Mouse (Mus musculus): ENCODE results near the gene Abcc8. TPM values are rescaled to one million over a fixed set of nuclear protein-coding genes. Genes with fewer than 3 reads are reported as not detected.

Abcc8 gene
- total RNA-seq, 1 experiment, result 0.62 TPM

DNA sequence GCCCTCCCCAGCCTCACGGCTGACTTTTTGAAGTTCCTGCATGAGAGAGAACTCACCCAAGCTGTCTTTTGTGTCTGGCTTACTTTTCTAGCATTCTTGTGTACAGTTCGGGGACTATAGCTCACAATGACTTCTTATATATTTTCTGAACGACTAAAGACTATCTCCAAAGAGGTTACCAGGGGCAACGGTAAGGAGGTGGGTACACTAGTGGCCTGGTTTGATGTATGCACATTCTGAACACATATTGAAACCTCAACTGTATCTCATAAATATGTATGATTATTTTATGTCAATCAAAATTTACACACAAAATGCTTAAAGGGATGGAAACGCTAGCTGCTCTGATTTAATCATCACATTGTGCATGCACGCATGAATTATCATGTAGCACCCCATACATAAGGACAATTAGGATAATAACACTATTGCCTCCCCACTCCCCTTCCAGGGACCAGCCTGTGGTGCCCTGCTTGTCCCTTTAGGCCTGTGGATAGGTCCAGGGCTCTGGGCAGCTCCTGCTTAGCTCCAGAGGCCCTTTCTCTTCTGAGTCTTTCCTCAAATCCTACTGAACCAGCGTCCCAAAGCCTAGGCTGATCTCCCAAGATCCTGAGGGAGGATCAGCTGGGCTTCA, 33.0 kb downstream of the Abcc8 start:
- Histone ChIP-seq H3K27ac (ENCODE audit: insufficient read depth, low read depth, low read length, poor library complexity, severe bottlenecking) (no peak overlapping the region), H3K4me3 (ENCODE audit: insufficient read depth in 1 of 2, low read depth in 1 of 2, low read length in 2 of 2, poor library complexity in 1 of 2, severe bottlenecking in 1 of 2) (no peak overlapping the region), H3K9me3 (ENCODE audit: control insufficient read depth, insufficient read depth, low read depth, low read length) (no peaks in the 10 kb centered on the region), H3K36me3 (ENCODE audit: control insufficient read depth, insufficient read depth, low read length, poor library complexity, severe bottlenecking) (no peaks in the 10 kb centered on the region), H3K4me1 (ENCODE audit: control insufficient read depth in 2 of 2, insufficient read depth in 2 of 2, low read length in 2 of 2, poor library complexity in 1 of 2) (no peaks in the 10 kb centered on the region), H3K9ac (ENCODE audit: insufficient read depth, low read depth, low read length, poor library complexity, severe bottlenecking) (no peak overlapping the region)
- DNase-seq (ENCODE audit: low read depth, low spot score), result no peak
- in situ Hi-C loops (cut with MboI; ENCODE audit: low sequenced_read_pairs in 2 of 2, unreplicated experiment in 2 of 2), result no loop called here
- TF ChIP-seq MAFK (IDR thresholded peaks at IDR 0.05; ENCODE audit: insufficient read depth, low read depth, low read length), result no peak
- TF ChIP-seq ZNF384 (IDR thresholded peaks at IDR 0.05; ENCODE audit: low read depth, low read length), result no peak
- TF ChIP-seq ZC3H11A (IDR thresholded peaks at IDR 0.05; ENCODE audit: borderline replicate concordance, low read depth, low read length), result no peak
- no peak for TF ChIP-seq CHD2 (IDR thresholded peaks at IDR 0.05; ENCODE audit: low read depth, low read length)
- TF ChIP-seq HCFC1 (IDR thresholded peaks at IDR 0.05; ENCODE audit: borderline replicate concordance, insufficient read depth, low read length), result no peak

DNA sequence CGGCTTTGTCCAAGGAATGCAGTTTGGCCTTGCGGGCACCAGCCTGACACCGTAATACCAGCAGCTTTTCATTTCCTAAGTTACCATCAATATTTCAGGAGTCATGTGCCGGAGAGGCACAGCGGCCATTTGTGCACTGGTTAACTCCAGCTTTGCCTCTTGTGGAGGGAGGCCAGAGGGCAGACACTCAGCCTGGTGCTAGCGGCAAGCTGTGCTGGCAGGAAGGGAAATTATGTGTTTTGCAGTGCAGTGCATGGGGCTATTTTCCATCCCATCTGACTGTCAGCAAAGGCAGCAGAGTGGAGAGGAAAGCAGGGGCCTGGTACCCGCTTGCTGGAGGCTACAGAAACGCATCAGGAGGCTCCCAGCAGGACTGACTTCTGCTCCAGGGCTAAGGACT, 35.8 kb downstream of the Abcc8 start:
- no peak for DNase-seq (ENCODE audit: low read depth, low spot score)
- no peak overlapping the region for H3K4me3 ChIP-seq (ENCODE audit: insufficient read depth in 1 of 2, low read depth in 1 of 2, low read length in 2 of 2, poor library complexity in 1 of 2, severe bottlenecking in 1 of 2)
- no peaks in the 10 kb centered on the region for H3K9me3 ChIP-seq (ENCODE audit: control insufficient read depth, insufficient read depth, low read depth, low read length)
- H3K36me3 ChIP-seq (ENCODE audit: control insufficient read depth, insufficient read depth, low read length, poor library complexity, severe bottlenecking), result no peaks in the 10 kb centered on the region
- no peak overlapping the region for H3K27ac ChIP-seq (ENCODE audit: insufficient read depth, low read depth, low read length, poor library complexity, severe bottlenecking)
- H3K9ac ChIP-seq (ENCODE audit: insufficient read depth, low read depth, low read length, poor library complexity, severe bottlenecking), result no peak overlapping the region
- H3K4me1 ChIP-seq (ENCODE audit: control insufficient read depth in 2 of 2, insufficient read depth in 2 of 2, low read length in 2 of 2, poor library complexity in 1 of 2), result no peaks in the 10 kb centered on the region
- TF ChIP-seq ZC3H11A (IDR thresholded peaks at IDR 0.05; ENCODE audit: borderline replicate concordance, low read depth, low read length), result no peak
- TF ChIP-seq ZNF384 (IDR thresholded peaks at IDR 0.05; ENCODE audit: low read depth, low read length), result no peak
- in situ Hi-C loops (cut with MboI; ENCODE audit: low sequenced_read_pairs in 2 of 2, unreplicated experiment in 2 of 2), result no loop called here

DNA sequence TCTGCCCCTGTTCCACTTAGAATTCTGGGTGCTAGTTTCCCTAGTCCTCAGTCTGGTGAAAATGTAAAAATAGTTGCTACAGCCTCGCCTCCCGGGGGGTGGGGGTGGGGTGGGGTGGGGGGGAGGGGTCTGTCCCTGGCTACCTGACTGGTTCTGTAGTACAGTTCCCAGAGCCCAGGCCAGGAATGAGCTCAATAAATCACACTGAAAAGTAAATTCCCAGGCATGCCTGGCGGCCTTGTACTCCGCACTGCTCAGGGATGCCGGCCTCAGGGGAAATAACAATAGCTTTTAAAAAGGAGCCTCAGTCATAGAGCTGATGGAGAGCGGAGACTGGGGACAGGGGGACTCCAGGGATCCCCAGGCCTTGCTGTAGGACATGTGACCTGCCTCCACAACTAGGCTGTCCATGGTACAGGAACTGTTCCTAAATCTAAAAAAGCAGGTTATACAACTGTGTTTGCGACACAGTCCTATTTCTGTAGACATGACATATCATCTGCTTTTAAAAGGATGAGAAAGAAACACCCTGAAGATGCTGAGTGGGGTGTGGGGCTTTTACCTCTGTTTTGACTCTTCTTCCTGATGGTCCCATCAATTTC, 41.4 kb downstream of the Abcc8 start:
- DNase-seq (ENCODE audit: low read depth, low spot score), result no peak
- H3K9ac ChIP-seq (ENCODE audit: insufficient read depth, low read depth, low read length, poor library complexity, severe bottlenecking), result no peak overlapping the region
- no peak overlapping the region for H3K4me3 ChIP-seq (ENCODE audit: insufficient read depth in 1 of 2, low read depth in 1 of 2, low read length in 2 of 2, poor library complexity in 1 of 2, severe bottlenecking in 1 of 2)
- no peaks in the 10 kb centered on the region for H3K9me3 ChIP-seq (ENCODE audit: control insufficient read depth, insufficient read depth, low read depth, low read length)
- no peaks in the 10 kb centered on the region for H3K36me3 ChIP-seq (ENCODE audit: control insufficient read depth, insufficient read depth, low read length, poor library complexity, severe bottlenecking)
- no peaks in the 10 kb centered on the region for H3K4me1 ChIP-seq (ENCODE audit: control insufficient read depth in 2 of 2, insufficient read depth in 2 of 2, low read length in 2 of 2, poor library complexity in 1 of 2)
- TF ChIP-seq MAFK (IDR thresholded peaks at IDR 0.05; ENCODE audit: insufficient read depth, low read depth, low read length) (no peak), CHD2 (IDR thresholded peaks at IDR 0.05; ENCODE audit: low read depth, low read length) (no peak), ZC3H11A (IDR thresholded peaks at IDR 0.05; ENCODE audit: borderline replicate concordance, low read depth, low read length) (no peak), ZNF384 (IDR thresholded peaks at IDR 0.05; ENCODE audit: low read depth, low read length) (no peak), HCFC1 (IDR thresholded peaks at IDR 0.05; ENCODE audit: borderline replicate concordance, insufficient read depth, low read length) (no peak)
- in situ Hi-C loops (cut with MboI; ENCODE audit: low sequenced_read_pairs in 2 of 2, unreplicated experiment in 2 of 2), result no loop called here
- H3K27ac ChIP-seq (ENCODE audit: insufficient read depth, low read depth, low read length, poor library complexity, severe bottlenecking), result no peak overlapping the region

DNA sequence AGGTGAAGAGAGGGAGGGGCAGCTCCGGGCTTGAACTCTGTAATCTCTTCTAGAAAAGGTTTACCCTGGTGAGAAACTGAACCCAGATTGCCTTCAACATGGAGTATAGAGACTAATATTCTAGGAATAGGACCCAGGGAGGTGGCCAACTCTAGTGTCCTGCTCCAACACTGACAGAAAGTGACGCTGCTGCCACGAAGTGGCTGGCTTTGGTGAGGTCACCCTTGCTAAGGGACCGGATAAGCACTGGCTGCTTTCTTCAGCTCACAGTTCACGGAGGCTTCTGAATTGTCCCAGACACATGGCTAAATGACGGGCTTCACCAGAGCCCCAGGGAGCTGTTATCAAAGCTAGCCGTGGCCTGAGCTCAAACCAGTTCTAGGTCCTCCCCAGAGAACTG, 46.0 kb downstream of the Abcc8 start:
- in situ Hi-C loops (cut with MboI; ENCODE audit: low sequenced_read_pairs in 2 of 2, unreplicated experiment in 2 of 2), result no loop called here
- Histone ChIP-seq H3K4me3 (ENCODE audit: insufficient read depth in 1 of 2, low read depth in 1 of 2, low read length in 2 of 2, poor library complexity in 1 of 2, severe bottlenecking in 1 of 2) (no peak overlapping the region), H3K27ac (ENCODE audit: insufficient read depth, low read depth, low read length, poor library complexity, severe bottlenecking) (no peak overlapping the region)

More for the DNA sequence above, 46.0 kb downstream of the Abcc8 start:
- no peak for TF ChIP-seq HCFC1 (IDR thresholded peaks at IDR 0.05; ENCODE audit: borderline replicate concordance, insufficient read depth, low read length)
- no peak for TF ChIP-seq ZC3H11A (IDR thresholded peaks at IDR 0.05; ENCODE audit: borderline replicate concordance, low read depth, low read length)
- TF ChIP-seq CHD2 (IDR thresholded peaks at IDR 0.05; ENCODE audit: low read depth, low read length), result no peak
- TF ChIP-seq MAFK (IDR thresholded peaks at IDR 0.05; ENCODE audit: insufficient read depth, low read depth, low read length), result no peak
- Histone ChIP-seq H3K9me3 (ENCODE audit: control insufficient read depth, insufficient read depth, low read depth, low read length) (no peaks in the 10 kb centered on the region), H3K36me3 (ENCODE audit: control insufficient read depth, insufficient read depth, low read length, poor library complexity, severe bottlenecking) (no peaks in the 10 kb centered on the region), H3K4me1 (ENCODE audit: control insufficient read depth in 2 of 2, insufficient read depth in 2 of 2, low read length in 2 of 2, poor library complexity in 1 of 2) (no peaks in the 10 kb centered on the region), H3K9ac (ENCODE audit: insufficient read depth, low read depth, low read length, poor library complexity, severe bottlenecking) (no peak overlapping the region)
- no peak for DNase-seq (ENCODE audit: low read depth, low spot score)
